Mouse (Mus musculus): Measurements from ENCODE around the gene Gm5426. TPM values are rescaled to one million over a fixed set of nuclear protein-coding genes. Genes with fewer than 3 reads are reported as not detected.
"Not testable (repeated sequence)": the region's sequence is repeated elsewhere in the genome, so short reads cannot be mapped to it uniquely, and the experiment has no call there.

Gm5426 gene
- not detected in 2 replicates for polyA plus RNA-seq (2015; fragmentation: Nextera tagmentation; extraction: Ambion mirVana)

DNA sequence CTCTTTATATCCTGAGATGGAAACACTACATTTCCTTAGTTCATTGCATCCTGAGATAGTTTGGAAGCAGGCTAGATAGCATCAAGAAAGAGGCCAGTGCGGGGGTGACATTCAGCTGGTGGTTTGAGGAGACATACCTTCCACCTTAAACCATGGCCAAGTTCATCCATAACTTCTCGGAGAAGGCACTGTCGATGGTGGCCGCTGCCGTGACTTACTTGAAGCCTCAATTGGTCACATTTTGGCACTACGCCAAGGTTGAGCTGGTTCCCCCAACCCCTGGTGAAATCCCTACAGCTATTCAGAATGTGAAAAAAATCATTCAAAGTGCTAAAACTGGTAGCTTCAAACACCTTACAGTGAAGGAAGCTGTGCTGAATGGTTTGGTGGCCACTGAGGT, at the start of gene Gm5426:
Gene Gm5426 (plus strand): TSS at position 153 of the 400 bp plus-strand sequence.
- H3K4me1 ChIP-seq (ENCODE audit: control insufficient read depth, low read depth, low read length); ATAC-seq (ENCODE audit: low read depth); H3K9me3 ChIP-seq (replicated peaks; ENCODE audit: control insufficient read depth, low read length); H3K4me2 ChIP-seq (ENCODE audit: low read depth, low read length); H3K36me3 ChIP-seq (ENCODE audit: control insufficient read depth, insufficient read depth); H3K9ac ChIP-seq (ENCODE audit: low read depth, low read length); H3K27ac ChIP-seq (ENCODE audit: low read length); H3K4me3 ChIP-seq (ENCODE audit: low read depth, low read length); H3K27me3 ChIP-seq (ENCODE audit: control insufficient read depth, insufficient read depth, low read depth, low read length): not testable (repeated sequence)
- WGBS (ENCODE audit: insufficient replicate concordance) = 85% methylated on average over 6 of the region's 6 CpGs

DNA sequence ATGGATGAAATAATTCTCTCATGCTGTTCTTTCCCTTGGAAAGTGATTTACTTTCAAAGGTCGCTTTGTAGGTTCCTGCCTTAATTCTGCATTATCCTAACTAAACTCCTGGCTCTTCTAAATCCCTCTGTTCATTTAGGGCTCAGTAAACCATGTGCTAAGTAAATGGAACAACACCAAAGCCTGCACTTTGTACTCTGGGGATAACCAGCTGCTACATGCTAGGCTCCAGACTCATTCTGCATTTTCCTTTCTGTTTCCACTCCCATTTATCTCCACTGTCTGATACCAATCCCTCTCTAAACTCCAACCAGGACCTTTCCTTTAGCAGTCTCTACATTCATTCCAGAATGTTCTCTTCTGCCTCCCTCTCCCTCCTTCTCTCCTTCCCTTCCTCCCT, 46.7 kb upstream of the Gm5426 start:
- Histone ChIP-seq H3K27ac (ENCODE audit: low read length) (no peak overlapping the region), H3K9me3 (replicated peaks; ENCODE audit: control insufficient read depth, low read length) (no peaks in the 10 kb centered on the region), H3K4me3 (ENCODE audit: low read depth, low read length) (no peak overlapping the region), H3K27me3 (ENCODE audit: control insufficient read depth, insufficient read depth, low read depth, low read length) (no peaks in the 10 kb centered on the region), H3K4me2 (ENCODE audit: low read depth, low read length) (no peak overlapping the region), H3K4me1 (ENCODE audit: control insufficient read depth, low read depth, low read length) (no peaks in the 10 kb centered on the region), H3K36me3 (ENCODE audit: control insufficient read depth, insufficient read depth) (no peaks in the 10 kb centered on the region), H3K9ac (ENCODE audit: low read depth, low read length) (no peak overlapping the region)
- no peak for ATAC-seq (ENCODE audit: low read depth)
- WGBS (ENCODE audit: insufficient replicate concordance) = 50% methylated on average over 1 of the region's 1 CpGs

DNA sequence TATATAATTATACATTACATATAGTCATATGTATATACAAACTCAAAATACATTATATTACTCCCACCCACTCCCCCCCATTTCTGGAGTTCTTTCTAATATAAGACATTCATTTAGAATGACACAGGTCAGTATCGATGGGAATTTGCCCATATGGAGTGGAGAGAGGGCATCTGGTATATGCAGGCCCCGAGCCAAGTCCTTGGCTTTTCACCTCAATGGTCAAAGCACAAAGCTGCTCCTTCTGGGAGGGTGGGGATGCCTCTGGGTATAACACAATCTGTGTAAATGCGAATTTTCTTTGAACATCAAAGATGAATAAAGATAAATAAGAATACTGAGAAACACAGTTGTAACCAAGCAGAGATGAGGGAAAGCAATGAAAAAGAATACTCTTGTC, 46.0 kb upstream of the Gm5426 start:
- Histone ChIP-seq H3K27me3 (ENCODE audit: control insufficient read depth, insufficient read depth, low read depth, low read length) (no peaks in the 10 kb centered on the region), H3K4me1 (ENCODE audit: control insufficient read depth, low read depth, low read length) (no peaks in the 10 kb centered on the region), H3K9ac (ENCODE audit: low read depth, low read length) (no peak overlapping the region), H3K4me2 (ENCODE audit: low read depth, low read length) (no peak overlapping the region), H3K4me3 (ENCODE audit: low read depth, low read length) (no peak overlapping the region), H3K36me3 (ENCODE audit: control insufficient read depth, insufficient read depth) (no peaks in the 10 kb centered on the region), H3K9me3 (replicated peaks; ENCODE audit: control insufficient read depth, low read length) (no peaks in the 10 kb centered on the region), H3K27ac (ENCODE audit: low read length) (no peak overlapping the region)
- WGBS (ENCODE audit: insufficient replicate concordance) = 63% methylated on average over 3 of the region's 3 CpGs
- no peak for ATAC-seq (ENCODE audit: low read depth)

DNA sequence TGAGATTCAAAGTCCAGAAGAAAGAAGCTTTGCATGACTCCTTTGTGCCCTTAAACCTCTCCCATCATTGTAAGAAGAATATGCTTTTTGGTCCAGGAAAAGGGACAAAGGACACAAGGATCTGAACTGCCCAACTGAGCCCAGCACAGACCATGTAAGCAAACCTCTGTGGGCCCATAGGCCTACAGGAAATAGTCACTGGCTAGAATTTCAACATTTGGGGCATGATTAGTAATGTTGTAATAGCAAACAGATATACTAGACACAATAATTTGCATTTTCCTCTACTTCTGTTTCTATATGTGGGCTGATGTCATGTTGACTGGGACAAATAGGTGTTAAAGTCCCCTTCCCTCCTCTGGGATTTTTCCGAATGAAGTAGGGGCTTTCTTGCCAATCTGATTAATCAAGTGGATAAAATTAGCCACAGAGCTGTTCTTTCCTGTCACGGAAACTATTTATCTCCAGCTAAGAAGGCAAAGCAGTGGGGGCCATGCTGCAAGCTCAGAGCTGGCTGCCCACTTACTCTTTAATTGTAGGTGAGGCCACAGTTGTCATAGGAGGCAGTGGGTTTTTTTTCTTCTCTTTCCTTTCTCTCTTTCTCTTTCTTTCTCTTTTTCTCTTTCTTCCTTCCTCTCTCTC, 42.4 kb upstream of the Gm5426 start:
- H3K27me3 ChIP-seq (ENCODE audit: control insufficient read depth, insufficient read depth, low read depth, low read length) = no peaks in the 10 kb centered on the region
- 22% methylated on average over 2 of the region's 2 CpGs for WGBS (ENCODE audit: insufficient replicate concordance)
- no peaks in the 10 kb centered on the region for H3K9me3 ChIP-seq (replicated peaks; ENCODE audit: control insufficient read depth, low read length)
- H3K9ac ChIP-seq (ENCODE audit: low read depth, low read length) = no peak overlapping the region
- no peak overlapping the region for H3K27ac ChIP-seq (ENCODE audit: low read length)
- no peak overlapping the region for H3K4me3 ChIP-seq (ENCODE audit: low read depth, low read length)
- no peaks in the 10 kb centered on the region for H3K36me3 ChIP-seq (ENCODE audit: control insufficient read depth, insufficient read depth)
- H3K4me2 ChIP-seq (ENCODE audit: low read depth, low read length) = no peak overlapping the region
- ATAC-seq (ENCODE audit: low read depth) = no peak
- H3K4me1 ChIP-seq (ENCODE audit: control insufficient read depth, low read depth, low read length) = no peaks in the 10 kb centered on the region

DNA sequence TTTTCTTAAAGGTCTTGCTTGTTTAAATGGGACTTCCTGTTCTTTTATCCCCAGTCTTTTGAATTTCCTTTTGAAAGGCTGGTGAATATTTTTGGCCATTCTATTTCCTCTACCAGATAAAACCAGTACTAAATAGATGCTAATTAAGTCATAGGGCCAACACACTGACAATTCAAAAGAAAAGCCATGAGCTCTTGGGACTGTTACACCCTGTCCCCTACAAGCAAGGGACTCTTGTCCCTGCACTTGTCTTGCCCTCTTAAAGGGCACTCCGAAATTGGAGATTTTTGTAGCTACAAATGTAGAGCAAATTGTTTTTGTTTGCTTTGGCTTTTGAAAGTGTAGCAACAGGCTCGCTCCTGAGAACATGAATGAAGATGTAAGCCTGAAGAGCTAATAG, 41.8 kb upstream of the Gm5426 start:
- no peak for ATAC-seq (ENCODE audit: low read depth)
- Histone ChIP-seq H3K4me3 (ENCODE audit: low read depth, low read length) (no peak overlapping the region), H3K9ac (ENCODE audit: low read depth, low read length) (no peak overlapping the region), H3K4me1 (ENCODE audit: control insufficient read depth, low read depth, low read length) (no peaks in the 10 kb centered on the region), H3K4me2 (ENCODE audit: low read depth, low read length) (no peak overlapping the region), H3K36me3 (ENCODE audit: control insufficient read depth, insufficient read depth) (no peaks in the 10 kb centered on the region), H3K27me3 (ENCODE audit: control insufficient read depth, insufficient read depth, low read depth, low read length) (no peaks in the 10 kb centered on the region), H3K27ac (ENCODE audit: low read length) (no peak overlapping the region), H3K9me3 (replicated peaks; ENCODE audit: control insufficient read depth, low read length) (no peaks in the 10 kb centered on the region)
- WGBS (ENCODE audit: insufficient replicate concordance) = 34% methylated on average over 2 of the region's 2 CpGs

DNA sequence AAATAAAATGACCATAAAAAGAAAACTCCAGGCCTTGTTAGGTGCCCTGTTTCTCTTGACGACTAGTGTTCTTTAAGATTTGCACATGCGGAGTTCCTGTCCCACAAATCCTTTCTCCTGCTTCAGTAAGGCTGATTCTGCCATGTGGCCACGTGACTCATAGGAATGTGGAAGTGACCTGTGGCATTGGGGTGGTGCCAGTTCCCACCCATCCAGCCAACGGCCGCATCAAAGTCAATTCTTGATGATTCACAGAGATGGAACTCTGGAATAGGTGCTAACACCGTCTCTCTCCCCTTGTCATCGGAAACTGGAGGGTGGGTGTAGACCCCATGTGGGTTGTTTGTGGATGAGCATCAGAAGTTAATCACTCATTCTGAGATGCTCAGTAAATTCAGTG, 39.7 kb upstream of the Gm5426 start:
- 69% methylated on average over 7 of the region's 7 CpGs for WGBS (ENCODE audit: insufficient replicate concordance)
- no peak for ATAC-seq (ENCODE audit: low read depth)

DNA sequence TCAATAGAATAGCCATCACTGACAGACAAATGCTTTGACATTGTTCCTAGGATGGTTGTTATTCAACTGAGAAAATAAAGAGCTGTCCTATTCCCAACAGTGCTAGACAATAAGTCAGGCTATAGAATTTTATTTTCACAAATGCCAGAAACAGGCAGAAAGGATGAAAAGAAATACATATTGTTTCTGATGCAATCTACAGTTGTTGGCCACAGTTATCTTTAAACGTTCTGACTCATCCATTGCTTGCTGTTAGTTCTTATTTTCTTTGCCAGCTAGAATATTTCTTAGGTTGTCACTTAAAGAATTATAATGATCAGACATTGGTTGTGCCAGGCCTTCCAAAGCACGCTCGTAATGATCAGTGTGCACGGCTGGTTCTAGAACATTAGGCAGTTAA, 35.4 kb upstream of the Gm5426 start:
- H3K4me1 ChIP-seq (ENCODE audit: control insufficient read depth, low read depth, low read length) = no peaks in the 10 kb centered on the region; the same call in 1 of the 2 replicates
- H3K27me3 ChIP-seq (ENCODE audit: control insufficient read depth, insufficient read depth, low read depth, low read length) = no peaks in the 10 kb centered on the region
- no peaks in the 10 kb centered on the region for H3K9me3 ChIP-seq (replicated peaks; ENCODE audit: control insufficient read depth, low read length)
- no peak overlapping the region for H3K9ac ChIP-seq (ENCODE audit: low read depth, low read length)
- 62% methylated on average over 4 of the region's 4 CpGs for WGBS (ENCODE audit: insufficient replicate concordance)
- ATAC-seq (ENCODE audit: low read depth) = no peak
- no peak overlapping the region for H3K4me2 ChIP-seq (ENCODE audit: low read depth, low read length)
- H3K4me3 ChIP-seq (ENCODE audit: low read depth, low read length) = no peak overlapping the region
- H3K27ac ChIP-seq (ENCODE audit: low read length) = no peak overlapping the region
- no peaks in the 10 kb centered on the region for H3K36me3 ChIP-seq (ENCODE audit: control insufficient read depth, insufficient read depth)

More for the DNA sequence above, 39.7 kb upstream of the Gm5426 start:
- no peak overlapping the region for H3K4me2 ChIP-seq (ENCODE audit: low read depth, low read length)
- no peaks in the 10 kb centered on the region for H3K36me3 ChIP-seq (ENCODE audit: control insufficient read depth, insufficient read depth)
- no peaks in the 10 kb centered on the region for H3K27me3 ChIP-seq (ENCODE audit: control insufficient read depth, insufficient read depth, low read depth, low read length)
- H3K27ac ChIP-seq (ENCODE audit: low read length) = no peak overlapping the region
- no peak overlapping the region for H3K9ac ChIP-seq (ENCODE audit: low read depth, low read length)
- no peaks in the 10 kb centered on the region for H3K9me3 ChIP-seq (replicated peaks; ENCODE audit: control insufficient read depth, low read length)
- no peak overlapping the region for H3K4me3 ChIP-seq (ENCODE audit: low read depth, low read length)
- no peaks in the 10 kb centered on the region for H3K4me1 ChIP-seq (ENCODE audit: control insufficient read depth, low read depth, low read length)

DNA sequence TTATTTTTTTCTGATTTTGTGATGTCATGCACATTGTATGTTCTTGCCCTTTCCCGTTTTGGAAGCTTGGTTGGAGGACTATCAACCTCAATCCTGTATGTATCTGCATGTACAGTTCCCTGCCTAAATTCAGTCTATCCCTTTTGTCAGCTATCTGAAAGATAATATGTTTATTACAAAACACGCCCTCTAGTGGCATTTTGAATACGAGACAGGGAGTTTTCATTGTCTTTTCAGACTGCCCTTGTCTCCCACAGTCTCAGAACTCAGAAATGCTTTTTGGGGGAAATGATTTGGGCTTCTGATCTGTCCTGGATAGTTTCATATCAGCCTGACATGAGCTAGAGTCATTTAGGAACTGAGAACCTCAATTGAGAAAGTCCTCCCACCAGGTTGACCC, 32.2 kb upstream of the Gm5426 start:
- Histone ChIP-seq H3K4me3 (ENCODE audit: low read depth, low read length) (no peak overlapping the region), H3K36me3 (ENCODE audit: control insufficient read depth, insufficient read depth) (no peaks in the 10 kb centered on the region), H3K27ac (ENCODE audit: low read length) (no peak overlapping the region), H3K9ac (ENCODE audit: low read depth, low read length) (no peak overlapping the region), H3K4me1 (ENCODE audit: control insufficient read depth, low read depth, low read length) (no peaks in the 10 kb centered on the region; the same call in 1 of the 2 replicates), H3K9me3 (replicated peaks; ENCODE audit: control insufficient read depth, low read length) (no peaks in the 10 kb centered on the region), H3K4me2 (ENCODE audit: low read depth, low read length) (no peak overlapping the region), H3K27me3 (ENCODE audit: control insufficient read depth, insufficient read depth, low read depth, low read length) (no peaks in the 10 kb centered on the region)
- 24% methylated on average over 3 of the region's 3 CpGs for WGBS (ENCODE audit: insufficient replicate concordance)
- no peak for ATAC-seq (ENCODE audit: low read depth)

DNA sequence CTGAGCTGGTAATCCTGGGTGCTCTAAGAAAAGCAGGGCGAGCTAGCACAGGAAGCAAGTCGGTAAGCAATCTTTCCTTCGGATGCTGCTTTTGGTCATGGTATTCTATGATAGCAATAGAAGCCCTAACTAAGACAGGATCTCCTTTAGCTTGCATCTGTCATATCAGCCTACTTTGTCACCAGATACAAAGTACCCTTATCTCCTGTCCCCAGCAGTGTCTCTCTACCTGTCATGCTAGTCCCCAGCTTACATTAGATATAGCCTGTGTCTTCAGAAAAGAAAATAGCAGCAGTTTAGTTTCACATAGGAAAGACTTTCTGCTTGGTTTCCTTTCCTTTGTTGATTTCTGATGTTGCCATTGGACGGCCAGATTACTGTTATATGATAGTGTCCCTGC, 31.8 kb upstream of the Gm5426 start:
- H3K4me1 ChIP-seq (ENCODE audit: control insufficient read depth, low read depth, low read length) = no peaks in the 10 kb centered on the region; the same call in 1 of the 2 replicates
- H3K27ac ChIP-seq (ENCODE audit: low read length) = peak overlapping the region; percentile 24; the same call in 1 of the 2 replicates
- no peak overlapping the region for H3K4me3 ChIP-seq (ENCODE audit: low read depth, low read length)
- 19% methylated on average over 4 of the region's 4 CpGs for WGBS (ENCODE audit: insufficient replicate concordance)
- H3K9me3 ChIP-seq (replicated peaks; ENCODE audit: control insufficient read depth, low read length) = no peaks in the 10 kb centered on the region
- no peak overlapping the region for H3K4me2 ChIP-seq (ENCODE audit: low read depth, low read length)
- H3K36me3 ChIP-seq (ENCODE audit: control insufficient read depth, insufficient read depth) = no peaks in the 10 kb centered on the region
- H3K9ac ChIP-seq (ENCODE audit: low read depth, low read length) = no peak overlapping the region
- H3K27me3 ChIP-seq (ENCODE audit: control insufficient read depth, insufficient read depth, low read depth, low read length) = no peaks in the 10 kb centered on the region
- peak; percentile 84 for ATAC-seq (ENCODE audit: low read depth)
